Mouse (Mus musculus) testis, postnatal 10 days (tissue): Measurements from ENCODE around the gene Ccni.

Source experiments
- DNase-seq: peaks from one replicate; pipeline ENCODE4 v3.0.0; 2021; ENCODE audit warnings: low spot score

Ccni gene

DNA sequence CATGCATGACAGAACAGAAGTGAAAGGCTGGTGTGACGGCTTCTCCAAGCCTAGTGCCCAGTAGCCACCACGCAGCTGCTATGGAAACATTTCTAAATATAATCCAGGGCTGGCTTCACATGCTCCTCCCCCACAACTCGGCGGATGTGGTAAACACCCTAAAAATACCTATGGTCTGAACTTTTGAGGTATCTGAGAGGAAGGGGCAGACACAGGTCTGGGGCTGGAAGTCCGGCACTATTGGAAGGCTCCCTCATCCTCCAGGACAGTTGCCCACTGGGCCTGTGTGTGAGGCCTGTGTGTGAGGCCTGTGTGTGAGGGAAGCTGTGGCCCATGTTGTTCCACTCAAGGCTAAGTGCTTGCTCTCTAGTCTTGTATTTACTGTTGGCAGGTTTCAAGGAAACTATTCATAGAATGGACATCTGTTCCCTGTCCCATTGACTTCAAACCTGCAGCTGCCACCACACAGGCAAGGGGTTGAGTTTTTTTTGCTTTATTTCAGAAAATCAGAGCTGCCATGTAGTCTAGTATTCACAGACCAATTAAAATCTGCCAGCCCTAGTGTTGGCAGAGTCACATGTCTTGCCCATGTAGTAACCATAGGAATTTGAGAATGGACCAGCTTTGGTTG lies 69.2 kb downstream of the Ccni start:
- DNase-seq, result no peak

DNA sequence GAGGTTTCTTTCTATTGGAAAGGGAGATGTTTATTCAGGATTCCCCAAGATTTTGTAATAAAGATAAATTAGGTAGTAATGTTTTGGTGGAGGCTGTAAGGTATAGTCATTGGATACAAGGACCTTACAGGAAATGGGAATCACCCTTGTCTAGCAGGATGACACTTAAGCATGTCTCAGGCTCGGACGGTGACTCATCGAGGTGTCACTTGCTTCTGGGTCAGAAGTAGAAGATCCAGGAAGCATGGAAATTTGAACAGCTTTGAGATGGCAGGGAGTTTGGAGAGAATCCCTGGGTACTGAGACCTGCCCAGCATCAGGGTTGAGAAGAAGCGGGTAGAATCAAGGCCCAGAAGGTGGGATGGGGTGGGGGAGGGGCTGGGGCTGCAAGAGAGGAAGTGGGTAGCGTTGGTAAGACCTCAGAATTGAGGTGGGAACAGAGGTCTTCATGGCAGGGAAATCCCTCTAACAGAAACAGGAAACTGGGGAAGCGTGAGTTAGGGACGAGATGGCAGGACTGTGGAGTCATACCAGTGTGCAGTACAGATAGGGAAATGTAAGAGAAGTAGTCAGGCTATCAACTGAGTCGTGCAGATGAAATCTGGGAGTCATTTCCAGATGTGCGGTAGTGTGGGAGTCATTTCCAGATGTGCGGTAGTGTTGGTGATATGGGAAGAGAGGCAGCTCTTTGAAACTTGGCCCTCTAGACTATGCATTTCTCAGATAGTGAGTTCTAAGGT lies 70.8 kb downstream of the Ccni start:
- no peak for DNase-seq

DNA sequence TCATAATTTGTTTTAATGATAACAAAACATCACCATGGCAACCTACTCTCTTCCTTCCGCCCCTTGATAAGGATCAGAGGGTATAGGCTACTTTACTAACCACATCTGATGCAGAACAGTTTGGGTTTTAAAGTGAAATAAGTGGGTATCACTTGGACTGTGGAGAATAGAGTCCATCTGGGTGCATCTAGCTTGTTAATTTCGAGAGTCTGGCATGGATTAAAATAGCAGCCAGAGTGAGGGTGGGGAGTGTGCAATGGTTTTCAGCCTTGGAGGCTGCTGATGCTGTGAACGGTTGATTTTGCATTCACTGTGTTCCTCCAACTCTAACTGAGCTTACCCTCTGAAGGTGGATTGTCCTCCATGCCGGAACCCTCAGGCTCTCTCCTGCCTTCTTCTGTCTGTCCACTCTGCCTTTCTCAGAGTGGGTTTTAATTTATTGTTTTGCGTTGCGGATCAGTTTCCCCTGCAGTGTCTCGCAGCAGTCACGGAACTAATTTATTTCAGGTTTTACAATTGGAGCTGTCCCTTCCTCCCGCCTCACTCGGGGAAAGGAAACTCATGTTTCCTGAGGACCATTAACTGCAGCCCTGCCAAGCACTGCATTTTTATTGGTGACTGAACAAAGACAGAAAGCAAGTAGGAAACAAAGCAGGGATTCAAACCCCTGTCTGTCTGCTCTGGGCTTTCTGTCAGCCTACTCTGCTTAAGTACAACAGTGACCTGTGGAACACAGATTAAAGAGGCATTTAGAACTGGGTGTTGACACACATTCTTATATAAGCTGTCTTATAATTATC lies 72.7 kb downstream of the Ccni start:
- DNase-seq, result no peak
